Mouse (Mus musculus) A20 (cell line): Measurements from ENCODE around the gene Ninj1.

ENCODE experiments used
- DNase-seq: peaks from one replicate; pipeline ENCODE4 v3.0.0-alpha.2; 2011; ENCODE audit warnings: low read depth, low spot score

Gene Ninj1

DNA sequence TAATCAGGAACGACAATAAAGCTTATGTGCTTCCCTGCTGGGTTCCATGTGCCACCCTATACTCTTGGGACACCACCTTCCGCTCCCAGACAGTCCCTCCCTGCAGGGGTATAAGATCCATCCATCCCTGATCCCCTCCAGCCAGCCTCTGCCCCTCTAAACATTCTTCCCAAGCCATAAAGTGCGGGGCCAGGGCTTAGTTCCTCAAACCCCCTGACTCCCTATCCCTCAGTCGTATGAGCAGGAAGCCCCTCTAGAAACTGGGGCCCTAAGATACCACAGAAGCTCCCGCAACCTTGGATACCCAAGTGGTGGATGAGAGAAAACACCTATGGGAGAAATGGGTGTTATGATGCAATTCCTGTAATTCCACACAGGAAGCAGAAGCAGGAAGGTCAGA lies 8.9 kb downstream of the Ninj1 start:
- no peak for DNase-seq

GRCm38 (mm10) chr13:49196766-49197165 lies 9.5 kb downstream of the Ninj1 start:
- DNase-seq, result no peak

GRCm38 (mm10) chr13:49198734-49199133 lies 11.4 kb downstream of the Ninj1 start:
- no peak for DNase-seq

DNA sequence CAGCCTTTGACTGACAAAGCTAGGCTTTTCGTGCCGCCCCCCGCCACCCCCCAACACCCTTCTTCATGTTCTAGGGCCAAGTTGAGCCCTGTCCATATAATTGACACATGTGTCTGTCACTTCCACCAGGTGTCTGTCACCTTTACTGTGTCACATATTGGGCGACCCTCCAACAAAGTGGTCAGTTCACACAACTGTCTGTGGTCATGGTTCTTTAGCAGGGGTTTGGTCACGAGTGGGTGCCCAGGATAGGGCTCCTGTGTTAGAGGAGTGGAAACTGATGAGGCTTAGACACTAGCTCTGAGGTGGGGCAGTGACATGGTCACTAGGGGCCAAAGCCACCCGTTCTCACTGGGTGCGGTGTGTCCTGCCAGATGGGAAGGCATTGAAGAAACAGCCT lies 12.6 kb downstream of the Ninj1 start:
- DNase-seq, result no peak

DNA sequence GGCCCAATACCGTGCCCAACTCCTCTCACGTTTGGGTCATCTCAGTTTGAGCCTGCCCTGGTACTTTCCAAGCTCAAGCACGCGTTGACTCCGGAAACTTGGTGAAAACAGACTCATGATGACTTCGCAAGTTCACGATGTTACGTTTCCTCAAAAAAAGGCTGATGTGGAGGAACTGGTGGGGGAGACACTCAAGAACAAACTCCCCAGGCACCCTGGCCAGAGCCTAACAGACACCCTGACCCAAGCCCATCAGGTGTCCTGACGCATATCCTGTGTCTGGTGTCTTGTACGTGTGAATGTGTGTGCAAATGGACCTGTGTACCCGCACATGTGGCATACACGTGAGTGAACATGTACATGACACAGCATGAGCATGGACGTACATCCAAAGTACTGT lies 13.4 kb downstream of the Ninj1 start:
- DNase-seq, result no peak

DNA sequence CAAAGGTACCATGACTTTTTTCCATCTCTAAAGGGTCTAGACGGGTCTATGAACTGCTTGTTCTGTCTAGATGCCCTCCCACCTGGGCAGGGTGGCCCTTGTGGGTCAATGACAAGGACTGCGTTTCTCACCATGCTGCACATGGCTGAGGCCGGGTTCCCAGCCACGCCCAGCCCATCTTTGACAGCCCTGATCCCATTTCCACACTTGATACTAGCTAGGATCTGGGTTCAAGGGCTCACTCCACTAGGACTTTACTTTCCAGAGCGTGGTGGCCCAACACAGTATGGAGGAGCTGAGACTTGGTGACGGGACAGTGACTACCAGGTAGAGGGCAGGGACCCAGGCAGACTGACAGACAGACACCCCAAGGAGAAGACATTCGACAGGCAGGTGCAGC lies 15.3 kb downstream of the Ninj1 start:
- no peak for DNase-seq

DNA sequence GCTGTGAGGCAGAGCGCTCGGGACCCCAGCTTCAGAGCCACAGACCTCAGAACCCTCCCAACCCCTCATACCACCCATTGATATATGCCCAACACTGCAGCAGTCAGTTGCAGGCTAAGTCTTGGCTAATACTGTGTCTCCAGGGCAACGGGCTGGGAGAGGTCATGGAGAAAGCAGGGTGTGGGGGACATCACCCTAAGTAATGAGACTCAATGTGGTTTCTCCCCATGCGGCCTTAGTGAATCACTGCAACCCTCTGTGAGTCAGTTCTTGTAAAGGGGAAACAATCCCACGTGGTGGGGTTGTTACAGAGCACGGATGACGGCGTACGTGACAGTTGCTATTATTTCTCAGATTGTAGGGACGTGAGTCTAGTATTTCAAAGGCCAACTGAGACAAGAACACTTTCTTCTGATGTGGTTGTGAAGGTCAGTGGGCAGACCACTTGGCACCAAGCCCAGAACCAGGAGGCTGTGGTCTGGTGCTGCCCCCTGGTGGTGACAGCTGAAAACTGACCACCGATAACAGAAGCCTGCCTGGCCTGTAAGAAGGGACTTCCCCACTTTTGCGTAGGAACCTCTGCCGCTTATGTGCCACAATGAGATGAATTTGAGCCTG lies 18.2 kb downstream of the Ninj1 start:
- peak; percentile 86 for DNase-seq

- DNase-seq, result no peak
These were observed 19.1 kb downstream of the Ninj1 start for GRCm38 (mm10) chr13:49206341-49206740.

DNA sequence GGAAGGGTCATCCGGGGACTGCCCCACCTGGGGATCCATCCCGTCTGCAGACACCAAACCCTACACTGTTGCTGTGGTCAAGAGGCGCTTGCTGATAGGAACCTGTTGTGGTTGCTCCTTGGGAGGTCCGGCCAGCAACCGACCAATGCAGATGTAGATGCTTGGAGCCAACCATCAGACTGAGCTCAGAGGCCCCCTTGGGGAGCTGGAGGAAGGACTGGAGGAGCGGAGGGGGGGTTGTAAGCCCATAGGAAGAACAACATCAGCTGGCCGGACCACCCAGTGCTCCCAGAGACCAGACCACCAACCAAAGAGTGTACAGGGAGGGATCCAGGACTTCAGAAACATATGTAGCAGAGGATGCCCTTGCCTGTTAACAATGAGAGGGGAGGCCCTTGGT lies 22.0 kb downstream of the Ninj1 start:
- no peak for DNase-seq

DNA sequence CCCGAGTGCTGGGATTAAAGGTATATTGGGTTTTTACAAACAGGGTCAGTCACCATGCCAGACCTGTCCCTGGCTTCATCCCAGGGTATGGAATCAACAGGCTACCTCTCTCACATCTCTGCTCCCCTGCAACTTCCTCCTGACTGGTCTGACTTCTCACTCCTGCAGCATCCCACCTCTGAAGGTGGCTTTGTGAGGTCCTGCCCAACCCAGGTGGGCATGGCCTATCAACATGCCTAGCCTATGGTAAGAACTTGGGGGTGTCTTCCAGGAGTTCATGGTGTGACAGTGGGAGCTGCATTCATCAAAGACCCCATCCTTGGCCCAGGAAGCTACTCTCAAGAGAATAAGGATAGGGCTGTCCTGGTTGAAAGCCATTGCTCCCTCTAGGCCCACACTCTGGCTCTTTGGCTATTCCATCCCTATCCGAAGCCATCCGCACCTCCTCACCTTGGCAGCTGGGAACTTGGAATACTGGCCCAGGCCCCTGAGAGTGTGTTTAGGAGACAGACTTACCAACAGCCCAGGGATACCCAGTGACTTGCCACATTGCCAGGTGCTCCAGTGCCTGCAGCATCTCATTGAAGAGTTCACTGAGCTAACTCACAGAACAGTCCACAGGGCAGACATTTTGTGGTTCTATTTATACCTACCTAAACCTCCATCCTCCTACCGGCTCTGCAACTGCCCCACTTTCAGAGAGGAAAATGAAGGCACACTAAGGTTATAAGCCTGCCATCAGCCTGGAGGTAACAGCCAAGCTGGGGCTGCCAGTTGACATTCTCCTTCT lies 25.6 kb downstream of the Ninj1 start:
- no peak for DNase-seq

GRCm38 (mm10) chr13:49213531-49213932 lies 26.2 kb downstream of the Ninj1 start:
- DNase-seq, result no peak

GRCm38 (mm10) chr13:49214454-49214853 lies 27.2 kb downstream of the Ninj1 start:
- peak; percentile 23 for DNase-seq

DNA sequence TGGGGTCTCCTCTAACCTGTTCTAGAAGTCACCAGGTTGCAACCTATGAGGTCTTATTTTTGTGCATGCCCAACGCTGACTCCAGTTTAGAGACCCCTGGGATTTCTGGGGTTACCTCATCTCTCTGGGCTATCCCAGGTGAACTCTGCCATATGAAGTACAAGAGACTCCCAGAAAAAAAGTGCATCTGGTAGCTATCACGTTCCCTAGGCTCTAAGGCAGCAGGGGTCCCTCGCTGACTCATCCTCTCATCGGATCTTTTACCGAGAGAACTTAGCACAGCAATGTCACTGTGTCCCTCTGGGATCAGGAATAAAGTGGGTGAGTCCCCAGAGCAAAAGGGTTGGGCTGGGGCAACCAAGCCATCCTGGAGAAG lies 27.8 kb downstream of the Ninj1 start:
- no peak for DNase-seq

GRCm38 (mm10) chr13:49215504-49216219 lies 28.4 kb downstream of the Ninj1 start, which contains the start of gene Card19:
Gene Card19 (minus strand): TSS chr13:49216037.
- peak; percentile 95 for DNase-seq

DNA sequence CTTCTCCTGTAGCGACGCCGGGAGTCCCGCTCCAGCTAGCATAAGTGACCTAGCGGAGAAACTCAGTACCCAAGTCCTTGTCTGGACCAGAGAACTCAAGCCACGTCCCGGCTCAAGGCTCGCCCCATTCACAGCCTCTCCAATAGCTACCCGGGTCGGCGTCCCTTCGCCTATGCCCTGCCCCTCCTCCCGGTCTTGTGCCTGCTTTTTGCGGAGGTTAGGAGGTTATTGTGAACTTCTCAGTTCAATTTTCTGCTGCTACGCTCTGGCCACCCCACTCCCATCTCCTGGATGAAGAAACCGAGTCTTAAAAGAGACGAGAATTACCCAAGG lies 28.9 kb downstream of the Ninj1 start:
- DNase-seq, result no peak

DNA sequence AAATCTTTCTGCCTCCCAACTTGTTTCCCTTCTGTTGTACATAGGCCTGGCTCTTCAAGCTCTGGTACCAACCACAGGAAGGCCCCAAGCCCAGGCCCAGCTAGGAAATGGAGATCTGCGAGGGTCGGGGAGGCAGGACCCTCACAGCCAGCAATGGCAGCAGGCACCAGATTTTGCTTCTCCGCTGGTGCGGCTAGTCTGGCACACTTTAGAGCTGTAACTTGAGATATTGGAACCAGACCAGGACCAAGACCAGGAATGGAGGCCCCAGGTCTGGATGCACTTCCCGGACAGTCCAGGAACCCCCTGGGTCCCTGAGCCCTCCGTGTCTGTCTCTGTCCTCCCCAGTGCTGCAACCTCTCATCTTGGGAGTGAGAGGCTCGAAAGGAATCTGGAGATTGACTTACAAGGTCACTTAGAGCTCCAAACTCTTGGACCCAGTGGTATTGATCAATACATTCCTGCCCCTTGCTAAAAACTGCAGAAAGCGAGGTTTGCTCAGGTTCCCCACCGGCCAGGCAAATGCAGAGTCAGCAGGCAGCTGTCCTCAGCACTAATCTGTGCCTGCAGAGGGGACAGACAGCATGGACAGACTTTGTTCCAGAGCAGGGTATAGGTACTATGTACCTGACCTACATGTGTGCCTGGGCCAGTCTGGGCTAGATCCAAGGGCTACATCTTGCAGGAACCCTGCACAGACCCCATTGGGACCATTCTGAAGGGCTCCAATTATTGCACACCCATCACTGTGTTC lies 29.7 kb downstream of the Ninj1 start:
- DNase-seq, result no peak

DNA sequence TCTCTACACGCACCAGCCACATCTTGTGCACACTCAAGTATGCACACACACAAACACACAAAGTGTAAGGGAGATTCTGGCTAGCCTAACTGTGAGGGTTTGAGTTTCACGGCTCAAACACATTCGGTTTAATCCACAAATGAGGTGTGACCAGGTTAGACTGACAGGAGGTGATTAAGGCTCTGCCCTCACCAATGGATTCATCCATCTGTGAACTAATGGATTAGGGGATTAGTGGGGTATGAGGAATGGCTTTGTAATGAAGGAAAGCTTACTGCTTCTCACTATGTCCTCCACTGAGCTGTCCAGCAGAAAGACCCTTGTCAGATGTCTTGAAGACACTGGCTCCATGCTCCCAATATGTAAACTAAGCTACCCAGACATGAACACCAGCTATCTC lies 31.4 kb downstream of the Ninj1 start:
- no peak for DNase-seq

- DNase-seq, result no peak
These were observed 32.1 kb downstream of the Ninj1 start for GRCm38 (mm10) chr13:49219367-49219766.

DNA sequence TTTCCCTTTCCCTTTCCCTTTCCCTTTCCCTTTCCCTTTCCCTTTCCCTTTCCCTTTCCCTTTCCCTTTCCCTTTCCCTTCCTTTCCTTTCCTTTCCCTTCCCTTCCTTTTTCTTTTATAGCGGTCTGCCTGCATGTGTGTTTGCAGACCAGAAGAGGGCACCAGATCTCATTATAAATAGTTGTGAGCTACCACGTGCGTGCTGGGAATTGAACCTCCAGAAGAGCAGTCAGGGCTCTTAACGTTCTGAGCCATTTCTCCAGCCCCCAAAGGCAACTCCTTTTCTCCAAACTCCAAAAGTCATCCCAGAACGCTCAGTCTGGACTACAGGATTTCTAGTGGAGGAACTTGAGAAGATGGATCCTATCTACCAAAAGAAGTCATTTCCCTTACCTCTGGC lies 33.6 kb downstream of the Ninj1 start:
- DNase-seq, result no peak

DNA sequence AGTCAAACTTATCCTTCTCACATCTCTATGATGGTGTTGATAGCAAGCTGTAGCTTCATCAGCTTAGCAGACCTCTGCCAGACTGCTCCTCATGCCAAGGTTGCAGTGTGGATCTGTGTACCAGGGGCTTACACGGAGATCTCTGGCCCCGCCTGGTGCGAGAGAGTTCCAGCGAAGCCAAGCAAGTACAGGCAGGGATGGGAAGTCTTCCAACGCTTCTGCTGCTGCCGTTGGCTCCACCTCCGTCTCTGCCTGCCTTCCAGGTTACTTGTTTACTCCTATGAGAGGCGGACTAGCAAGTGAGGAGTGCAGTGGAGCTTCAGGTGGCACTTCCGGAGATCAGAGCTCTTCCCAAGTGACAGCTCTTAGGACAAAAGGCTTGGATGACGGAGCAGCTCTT lies 37.0 kb downstream of the Ninj1 start:
- DNase-seq, result no peak

GRCm38 (mm10) chr13:49224729-49225128 lies 37.4 kb downstream of the Ninj1 start:
- DNase-seq, result no peak

GRCm38 (mm10) chr13:49225159-49225558 lies 37.9 kb downstream of the Ninj1 start:
- no peak for DNase-seq
